Mouse (Mus musculus) liver, embryonic 18 days (tissue): Measurements from ENCODE around the gene Arl10. TPM values are rescaled to one million over a fixed set of nuclear protein-coding genes. Genes with fewer than 3 reads are reported as not detected.

Experiments used
- polyA plus RNA-seq: library from polyadenylated mRNA; depleted of rRNA; stranded (reverse); fragments of >200 nt; gene quantifications from 2 replicates; pipeline ENCODE4 v1.2.3, GENCODE M21; 2012; rRNA removed

Arl10 gene
- polyA plus RNA-seq, result 8.0 and 8.1 TPM in 2 replicates

GRCm38 (mm10) chr13:54574854-54575481, at the start of gene Arl10:
TSS of gene Arl10 (plus strand) at chr13:54575015.

DNA sequence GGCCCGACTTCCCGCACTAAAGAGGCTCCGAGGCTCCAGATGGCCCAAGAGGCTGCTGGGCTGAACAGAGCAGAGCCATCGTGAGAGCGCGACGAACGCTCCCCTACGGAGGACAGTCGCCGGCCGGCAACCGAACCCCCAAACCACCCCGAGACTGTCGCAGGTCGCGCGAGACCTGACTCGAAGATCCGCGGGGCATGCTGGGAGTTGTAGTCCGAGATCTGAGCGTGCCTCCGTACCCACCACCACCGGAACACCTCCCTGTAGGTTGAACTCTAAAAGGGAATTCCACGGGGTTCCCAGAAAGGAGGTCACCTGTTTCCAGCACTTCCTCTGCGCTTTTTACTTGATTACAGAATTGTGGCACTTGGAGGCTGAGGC, 9.6 kb upstream of the Arl10 start, which contains the start of gene 4833439L19Rik:
4833439L19Rik (minus strand) TSS at position 235 of the 381 bp plus-strand sequence.

DNA sequence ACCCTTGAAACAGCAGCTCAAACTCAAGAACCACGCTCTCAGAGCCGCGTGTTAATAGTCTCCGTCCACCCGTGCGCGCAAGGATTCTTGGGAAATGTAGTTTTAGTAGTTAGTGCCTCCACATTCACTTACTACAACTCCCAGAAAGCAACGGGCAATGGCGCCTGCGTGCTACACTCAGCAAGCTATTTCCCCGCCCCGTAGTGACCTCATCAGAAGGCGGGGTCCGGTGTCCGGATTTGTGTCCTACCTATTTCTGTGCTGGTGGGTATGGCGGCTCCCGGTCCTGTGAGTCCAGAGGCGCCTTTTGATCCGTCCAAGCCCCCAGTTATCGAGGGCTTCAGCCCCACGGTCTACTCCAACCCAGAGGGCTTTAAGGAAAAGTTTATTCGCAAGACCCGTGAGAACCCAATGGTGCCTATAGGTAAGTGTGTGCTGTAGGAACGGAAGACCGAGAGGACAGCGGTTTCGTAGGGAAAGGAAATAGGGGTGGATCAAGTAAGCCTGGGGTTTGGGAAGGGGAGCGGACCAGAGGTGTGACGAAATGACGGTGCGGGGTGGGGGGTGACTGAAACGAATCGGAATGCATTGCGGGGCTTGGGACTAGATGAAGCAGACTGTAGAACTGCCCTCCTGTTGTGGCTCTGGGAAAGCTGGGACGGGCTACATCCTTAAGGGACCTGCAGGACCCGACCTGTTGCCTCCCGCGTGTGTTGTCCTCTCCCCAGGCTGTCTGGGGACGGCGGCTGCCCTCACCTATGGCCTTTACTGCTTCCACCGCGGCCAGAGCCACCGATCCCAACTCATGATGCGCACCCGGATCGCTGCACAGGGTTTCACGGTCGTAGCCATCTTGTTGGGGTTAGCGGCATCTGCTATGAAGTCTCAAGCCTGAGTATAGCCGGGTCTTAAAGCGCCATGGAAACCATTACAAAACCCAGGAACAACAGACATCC, 15.5 kb downstream of the Arl10 start, which contains the start of the genes Nop16 and Higd2a:
Nop16 (minus strand) TSS at position 95 of the 956 bp plus-strand sequence.
Higd2a (plus strand) TSS at position 212 of the 956 bp plus-strand sequence.

DNA sequence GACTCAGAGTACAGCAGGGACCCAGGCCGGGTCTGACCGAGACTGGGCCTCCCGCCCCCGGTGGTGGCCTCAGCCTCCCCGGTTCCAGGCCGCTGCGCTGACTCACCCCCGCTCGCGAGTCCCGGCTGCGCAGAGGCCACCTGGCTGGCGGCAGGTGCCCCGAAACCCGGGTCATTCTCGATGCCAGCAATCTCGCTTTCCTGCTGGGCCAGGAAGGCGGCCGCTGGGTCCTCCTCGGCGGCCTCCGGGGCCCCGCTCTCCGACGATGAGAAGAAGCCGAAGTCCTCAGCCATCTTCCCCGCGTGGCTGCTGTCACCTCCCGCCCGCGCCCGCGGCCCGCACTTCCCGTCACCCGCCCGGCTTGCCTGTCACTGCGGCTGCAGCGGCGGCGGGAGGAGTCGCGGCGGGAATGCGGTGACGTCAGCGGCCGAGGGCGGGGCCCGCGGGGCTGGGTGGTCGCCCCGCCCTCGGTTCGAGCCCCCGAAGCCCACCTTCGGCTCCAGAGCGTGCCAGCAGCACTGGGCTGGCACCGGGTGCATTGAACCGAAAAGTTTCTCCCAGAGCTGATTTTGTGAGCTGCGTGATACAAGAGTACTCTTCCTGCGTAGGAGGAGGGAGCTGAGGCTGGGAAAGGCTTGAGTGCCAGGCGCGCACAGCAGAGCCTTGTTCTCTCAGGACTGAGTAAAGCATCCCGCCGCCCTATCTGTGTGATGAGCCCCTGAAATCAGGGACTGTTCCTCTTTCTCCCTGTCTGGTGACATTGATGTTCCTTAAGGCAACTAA, 36.3 kb downstream of the Arl10 start, which contains the start of gene Cltb:
Cltb (minus strand) TSS at position 373 of the 783 bp plus-strand sequence.

DNA sequence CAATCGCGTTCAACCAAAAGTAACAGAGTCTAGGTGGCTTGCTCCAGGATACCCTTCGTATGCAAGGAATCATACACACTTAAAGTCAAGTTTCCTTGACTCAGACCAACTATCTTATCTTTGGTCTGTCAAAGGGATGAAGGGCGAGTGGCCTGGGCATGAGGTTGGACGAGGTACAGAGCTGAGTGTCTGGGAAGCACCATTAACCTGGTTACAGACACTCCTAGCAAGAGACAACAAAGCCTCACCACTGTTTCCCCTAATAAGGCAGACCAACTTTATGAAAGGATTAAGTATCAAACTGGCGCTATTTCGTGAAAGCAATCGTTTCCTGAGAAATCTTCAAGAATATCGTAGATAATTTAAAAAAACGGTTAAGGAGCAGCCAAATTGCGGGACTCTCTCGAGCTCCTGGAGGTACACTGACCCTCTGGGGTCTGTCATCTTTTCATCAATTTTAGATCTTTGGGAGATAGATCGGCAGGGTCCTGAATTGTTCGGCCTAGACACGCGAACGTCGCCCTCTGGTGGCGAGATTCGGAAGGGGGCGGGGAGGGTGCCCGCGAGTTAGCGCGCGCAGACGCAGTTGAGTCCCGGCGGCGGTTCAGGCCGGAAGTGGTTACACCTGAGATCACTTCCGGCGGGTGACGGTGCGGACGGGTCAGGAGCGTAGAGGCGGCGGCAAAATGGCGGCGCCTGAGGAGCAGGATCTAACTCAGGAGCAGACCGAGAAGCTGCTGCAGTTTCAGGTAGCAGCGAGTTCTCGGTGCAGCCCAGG, 46.5 kb downstream of the Arl10 start, which contains the start of gene Faf2:
Faf2 (plus strand) TSS at position 630 of the 778 bp plus-strand sequence.

Other genes with a start within 250 kb of the Arl10 start
- gene Cplx2, start 203.7 kb upstream of the Arl10 start, polyA plus RNA-seq, result 2.3 TPM in 2 replicates
- 12.3 and 12.7 TPM in 2 replicates for gene Thoc3, start 106.2 kb upstream of the Arl10 start, polyA plus RNA-seq
- gene Simc1, start 71.2 kb upstream of the Arl10 start, polyA plus RNA-seq, result 2.4 and 2.9 TPM in 2 replicates
- 25.3 and 27.0 TPM in 2 replicates for gene 4833439L19Rik, start 9.6 kb upstream of the Arl10 start, polyA plus RNA-seq
- gene Nop16, start 15.1 kb downstream of the Arl10 start, polyA plus RNA-seq, result 21.2 and 22.5 TPM in 2 replicates
- gene Higd2a, start 15.2 kb downstream of the Arl10 start, polyA plus RNA-seq, result 58.7 and 62.8 TPM in 2 replicates
- 9.7 and 9.9 TPM in 2 replicates for gene Cltb, start 36.3 kb downstream of the Arl10 start, polyA plus RNA-seq
- 15.0 and 15.7 TPM in 2 replicates for gene Faf2, start 46.8 kb downstream of the Arl10 start, polyA plus RNA-seq
- 18.2 and 21.5 TPM in 2 replicates for gene Rnf44, start 118.9 kb downstream of the Arl10 start, polyA plus RNA-seq
- 9.8 and 10.2 TPM in 2 replicates for gene Cdhr2, start 126.4 kb downstream of the Arl10 start, polyA plus RNA-seq
- 0.01 and 0.04 TPM in 2 replicates for gene Gprin1, start 174.9 kb downstream of the Arl10 start, polyA plus RNA-seq
- gene Sncb, start 191.6 kb downstream of the Arl10 start, polyA plus RNA-seq, result not detected in 2 replicates
- not detected in 2 replicates for gene Eif4e1b, start 209.0 kb downstream of the Arl10 start, polyA plus RNA-seq
- 0.71 and 0.74 TPM in 2 replicates for gene Tspan17, start 214.4 kb downstream of the Arl10 start, polyA plus RNA-seq